Mouse (Mus musculus) mature B cell (primary cell): ENCODE measurements around the gene Lcn2.

Experiments used
- in situ Hi-C: fragments of 300-500 bp; cut with MboI; formaldehyde crosslinking; loops from 2 replicates; pipeline ENCODE4 v1.14.3; 2019

The Lcn2 gene

GRCm38 (mm10) chr2:32387706-32388490, at the start of gene Lcn2:
TSS of gene Lcn2 (minus strand) at chr2:32388252.
- in situ Hi-C loops, result no loop called here

GRCm38 (mm10) chr2:32437612-32438166, 49.6 kb upstream of the Lcn2 start:
- in situ Hi-C loops, result no loop called here

GRCm38 (mm10) chr2:32436686-32437372, 48.8 kb upstream of the Lcn2 start:
- in situ Hi-C loops, result no loop called here

- in situ Hi-C loops, result no loop called here
These were observed 42.9 kb upstream of the Lcn2 start for GRCm38 (mm10) chr2:32430701-32431676.

GRCm38 (mm10) chr2:32429215-32429891, 41.3 kb upstream of the Lcn2 start:
- in situ Hi-C loops, result no loop called here

GRCm38 (mm10) chr2:32428262-32428722, 40.2 kb upstream of the Lcn2 start:
- in situ Hi-C loops, result no loop called here

GRCm38 (mm10) chr2:32427720-32428119, 39.7 kb upstream of the Lcn2 start:
- in situ Hi-C loops, result no loop called here

GRCm38 (mm10) chr2:32426141-32426540, 38.1 kb upstream of the Lcn2 start:
- in situ Hi-C loops, result no loop called here

- in situ Hi-C loops, result no loop called here
These were observed 37.5 kb upstream of the Lcn2 start for GRCm38 (mm10) chr2:32425568-32425967.

GRCm38 (mm10) chr2:32424796-32425195, 36.7 kb upstream of the Lcn2 start:
- in situ Hi-C loops, result no loop called here

- in situ Hi-C loops, result no loop called here
These were observed 35.7 kb upstream of the Lcn2 start for GRCm38 (mm10) chr2:32423481-32424331.

GRCm38 (mm10) chr2:32421851-32422251, 33.8 kb upstream of the Lcn2 start:
- in situ Hi-C loops, result no loop called here

- in situ Hi-C loops, result no loop called here
These were observed 32.6 kb upstream of the Lcn2 start for GRCm38 (mm10) chr2:32420647-32421046.

GRCm38 (mm10) chr2:32420066-32420608, 32.1 kb upstream of the Lcn2 start:
- in situ Hi-C loops, result no loop called here

GRCm38 (mm10) chr2:32419359-32419758, 31.3 kb upstream of the Lcn2 start:
- in situ Hi-C loops, result no loop called here

GRCm38 (mm10) chr2:32418430-32419151, 30.5 kb upstream of the Lcn2 start:
- in situ Hi-C loops, result no loop called here

GRCm38 (mm10) chr2:32417486-32417885, 29.4 kb upstream of the Lcn2 start:
- in situ Hi-C loops, result no loop called here

GRCm38 (mm10) chr2:32416556-32416955, 28.5 kb upstream of the Lcn2 start:
- in situ Hi-C loops, result no loop called here

- in situ Hi-C loops, result no loop called here
These were observed 27.7 kb upstream of the Lcn2 start for GRCm38 (mm10) chr2:32415801-32416200.
